Mouse (Mus musculus) testis, adult 2 months (tissue): ENCODE data around the gene H2-D1.

Experiments
- CTCF ChIP-seq: fragments of 200-500 bp; IDR thresholded peaks from 2 replicates; pipeline ENCODE4 v1.5.1; 2012; ENCODE audit warnings: low read depth, mild to moderate bottlenecking, inconsistent platforms, low read length, moderate library complexity; ENCODE audit not compliant: control insufficient read depth, insufficient read depth, insufficient replicate concordance
- POLR2A ChIP-seq: fragments of 200-500 bp; IDR thresholded peaks from 2 replicates; pipeline ENCODE4 v1.6.1; 2012; ENCODE audit warnings: low read depth, mild to moderate bottlenecking, inconsistent platforms, low read length, moderate library complexity; ENCODE audit not compliant: control insufficient read depth

- TF ChIP-seq CTCF (no peak), POLR2A (no peak)
Measured at GRCm38 (mm10) chr17:35244999-35245398, 17.5 kb upstream of the H2-D1 start.
